Mouse (Mus musculus): ENCODE measurements around the gene Tnrc6c.

Tnrc6c gene

GRCm38 (mm10) chr11:117638809-117639208 is 15.3 kb upstream of the Tnrc6c start:
- no peak for DNase-seq

- peak in 1 of 2 experiments; percentile 22 for DNase-seq
These were observed 14.6 kb upstream of the Tnrc6c start for GRCm38 (mm10) chr11:117639331-117639970.

- no peak for DNase-seq
These were observed 11.9 kb upstream of the Tnrc6c start for GRCm38 (mm10) chr11:117642181-117642580.

GRCm38 (mm10) chr11:117643240-117643639 is 10.8 kb upstream of the Tnrc6c start:
- DNase-seq = no peak

- no peak for DNase-seq
These were observed 7.3 kb upstream of the Tnrc6c start for GRCm38 (mm10) chr11:117646786-117647185.

- DNase-seq = no peak
These were observed 6.1 kb upstream of the Tnrc6c start for GRCm38 (mm10) chr11:117648005-117648404.

GRCm38 (mm10) chr11:117650721-117651644 is 3.1 kb upstream of the Tnrc6c start:
- DNase-seq = no peak

- no peak for DNase-seq
These were observed 1.2 kb upstream of the Tnrc6c start for GRCm38 (mm10) chr11:117652907-117653306.

- DNase-seq = peak; percentile 100
These were observed 363 bp downstream of the Tnrc6c start for GRCm38 (mm10) chr11:117654380-117654924.

GRCm38 (mm10) chr11:117654934-117655291 is 824 bp downstream of the Tnrc6c start:
- DNase-seq = no peak

- peak; percentile 34 to 41 for DNase-seq
These were observed 1.4 kb downstream of the Tnrc6c start for GRCm38 (mm10) chr11:117655292-117656076.

- no peak for DNase-seq
These were observed 1.9 kb downstream of the Tnrc6c start for GRCm38 (mm10) chr11:117656077-117656401.

- DNase-seq = peak in 1 of 2 experiments; percentile 12
These were observed 4.9 kb downstream of the Tnrc6c start for GRCm38 (mm10) chr11:117658974-117659373.

GRCm38 (mm10) chr11:117663036-117663809 is 9.1 kb downstream of the Tnrc6c start:
- DNase-seq = no peak

- no peak for DNase-seq
These were observed 9.7 kb downstream of the Tnrc6c start for GRCm38 (mm10) chr11:117663810-117664139.

- no peak for DNase-seq
These were observed 11.1 kb downstream of the Tnrc6c start for GRCm38 (mm10) chr11:117665189-117665588.

- no peak for DNase-seq
These were observed 12.5 kb downstream of the Tnrc6c start for GRCm38 (mm10) chr11:117666563-117666962.

GRCm38 (mm10) chr11:117667152-117667551 is 13.1 kb downstream of the Tnrc6c start:
- no peak for DNase-seq

- DNase-seq = no peak
These were observed 13.7 kb downstream of the Tnrc6c start for GRCm38 (mm10) chr11:117667825-117668224.

- DNase-seq = no peak
These were observed 17.5 kb downstream of the Tnrc6c start for GRCm38 (mm10) chr11:117671626-117672025.

- DNase-seq = no peak
These were observed 20.4 kb downstream of the Tnrc6c start for GRCm38 (mm10) chr11:117674531-117674930.

- DNase-seq = no peak
These were observed 22.6 kb downstream of the Tnrc6c start for GRCm38 (mm10) chr11:117676649-117677048.
